Mouse (Mus musculus) kidney, embryonic 16.5 days (tissue): Measurements from ENCODE around the gene Rab11fip3. TPM values are rescaled to one million over a fixed set of nuclear protein-coding genes. Genes with fewer than 3 reads are reported as not detected.

ENCODE experiments used
- ATAC-seq: fragments of 200-750 bp; cut with Nextera tagmentation; 2 replicates; pipeline ENCODE4 v1.8.0; 2017; ENCODE audit warnings: moderate TSS enrichment; ENCODE audit not compliant: low FRiP score, low TSS enrichment
- H3K27ac ChIP-seq: fragments of 300-500 bp; sonication (generic); 2 replicates; pipeline ENCODE4 v1.5.1; 2014; ENCODE audit warnings: low read length
- H3K27me3 ChIP-seq: fragments of 300-500 bp; sonication (generic); 2 replicates; pipeline ENCODE4 v1.6.1; 2014; ENCODE audit warnings: low read length, control low read depth, mixed read lengths; ENCODE audit not compliant: insufficient read depth
- H3K36me3 ChIP-seq: fragments of 300-500 bp; sonication (generic); 2 replicates; pipeline ENCODE4 v1.6.1; 2014; ENCODE audit warnings: low read length, control low read depth, mixed read lengths; ENCODE audit not compliant: insufficient read depth
- H3K4me1 ChIP-seq: fragments of 300-500 bp; sonication (generic); 2 replicates; pipeline ENCODE4 v1.6.1; 2014; ENCODE audit warnings: low read length, control low read depth, mixed read lengths; ENCODE audit not compliant: insufficient read depth
- H3K4me2 ChIP-seq: fragments of 300-500 bp; sonication (generic); replicated peaks from 2 replicates; pipeline ENCODE4 v1.6.1; 2014; ENCODE audit warnings: low read depth, low read length
- H3K4me3 ChIP-seq: fragments of 300-500 bp; sonication (generic); 2 replicates; pipeline ENCODE4 v1.5.1; 2014; ENCODE audit warnings: mild to moderate bottlenecking, low read length
- H3K9ac ChIP-seq: fragments of 300-500 bp; sonication (generic); replicated peaks from 2 replicates; pipeline ENCODE4 v1.6.1; 2014; ENCODE audit warnings: low read length
- H3K9me3 ChIP-seq: fragments of 300-500 bp; sonication (generic); 2 replicates; pipeline ENCODE4 v1.6.1; 2016; ENCODE audit warnings: low read length, control low read depth
- WGBS: fragments of 180-500 bp; shearing (Covaris S2); extraction: QIAGEN DNeasy Blood & Tissue Kit; methylation state at CpG from one replicate; pipeline ENCODE4 v1.1.7; 2014; 5-methylcytosine and 5-hydroxymethylcytosine counted together
- polyA plus RNA-seq: library from polyadenylated mRNA; unstranded; fragments of >200 nt; fragmentation: Nextera tagmentation; extraction: Ambion mirVana; gene quantifications from 2 replicates; pipeline ENCODE4 v1.2.1, GENCODE M21; 2015

Gene Rab11fip3
- polyA plus RNA-seq, 1 experiment from 2014 or later, result 41.0 TPM

- H3K4me3 ChIP-seq, result no peak overlapping the region
- peaks cover 27% of the 10 kb centered on the region for H3K27me3 ChIP-seq
- ATAC-seq, result no peak
- H3K9me3 ChIP-seq, result no peaks in the 10 kb centered on the region
- H3K9ac ChIP-seq, result no peak overlapping the region
- 85% methylated on average over 4 of the region's 4 CpGs for WGBS
- peak overlapping the region; percentile 15; the same call in 1 of the 2 replicates for H3K27ac ChIP-seq
- no peak overlapping the region for H3K4me2 ChIP-seq
- H3K36me3 ChIP-seq, result no peaks in the 10 kb centered on the region
- H3K4me1 ChIP-seq, result peaks cover 14% of the 10 kb centered on the region
These were observed 121.8 kb downstream of the Rab11fip3 start for GRCm38 (mm10) chr17:25947576-25947975.

GRCm38 (mm10) chr17:25946891-25947290 lies 122.5 kb downstream of the Rab11fip3 start:
- H3K4me1 ChIP-seq, result peaks cover 9% of the 10 kb centered on the region
- H3K9ac ChIP-seq, result no peak overlapping the region
- H3K27ac ChIP-seq, result peak overlapping the region; percentile 87; the same call in 1 of the 2 replicates
- H3K4me3 ChIP-seq, result no peak overlapping the region
- no peaks in the 10 kb centered on the region for H3K36me3 ChIP-seq
- ATAC-seq, result no peak
- H3K9me3 ChIP-seq, result no peaks in the 10 kb centered on the region
- no peak overlapping the region for H3K4me2 ChIP-seq
- WGBS, result 81% methylated on average over 8 of the region's 8 CpGs
- peaks cover 20% of the 10 kb centered on the region for H3K27me3 ChIP-seq

GRCm38 (mm10) chr17:25946349-25946748 lies 123.0 kb downstream of the Rab11fip3 start:
- H3K4me1 ChIP-seq, result peaks cover 6% of the 10 kb centered on the region
- no peaks in the 10 kb centered on the region for H3K9me3 ChIP-seq
- H3K27me3 ChIP-seq, result peaks cover 14% of the 10 kb centered on the region
- WGBS, result 77% methylated on average over 7 of the region's 7 CpGs
- H3K4me2 ChIP-seq, result no peak overlapping the region
- no peaks in the 10 kb centered on the region for H3K36me3 ChIP-seq
- no peak overlapping the region for H3K9ac ChIP-seq
- ATAC-seq, result no peak
- peak overlapping the region; percentile 87 for H3K27ac ChIP-seq
- H3K4me3 ChIP-seq, result no peak overlapping the region

- Histone ChIP-seq H3K27ac (peak overlapping the region; percentile 87), H3K27me3 (peaks cover 7% of the 10 kb centered on the region), H3K9ac (0 out of 2 replicates have a peak overlapping the region, but pooled peaks have one; percentile 25), H3K9me3 (no peaks in the 10 kb centered on the region), H3K36me3 (no peaks in the 10 kb centered on the region), H3K4me1 (peaks cover 13% of the 10 kb centered on the region), H3K4me2 (no peak overlapping the region), H3K4me3 (no peak overlapping the region)
- 35% methylated on average over 9 of the region's 9 CpGs for WGBS
- ATAC-seq, result peak; percentile 85
These were observed 123.7 kb downstream of the Rab11fip3 start for GRCm38 (mm10) chr17:25945517-25946155.

- H3K9ac ChIP-seq, result 0 out of 2 replicates have a peak within 1 kb of the TSS, but pooled peaks have one; percentile 25
- no peaks in the 10 kb centered on the region for H3K9me3 ChIP-seq
- peaks cover 15% of the 10 kb centered on the region for H3K4me1 ChIP-seq
- WGBS, result 51% methylated on average over 6 of the region's 6 CpGs
- H3K27me3 ChIP-seq, result no peaks in the 10 kb centered on the region
- H3K4me2 ChIP-seq, result no peak within 1 kb of the TSS
- no peaks in the 10 kb centered on the region for H3K36me3 ChIP-seq
- H3K27ac ChIP-seq, result peak within 1 kb of the TSS; percentile 87
- no peak within 1 kb of the TSS for H3K4me3 ChIP-seq
- ATAC-seq, result no peak
These were observed 124.8 kb downstream of the Rab11fip3 start, which contains the start of the genes Pigq and Nhlrc4 for GRCm38 (mm10) chr17:25944366-25945163. Gene Pigq, minus strand, starts transcription at chr17:25944936. Gene Nhlrc4, minus strand, starts transcription at chr17:25944961.

- no peak overlapping the region for H3K4me3 ChIP-seq
- WGBS, result 80% methylated on average over 9 of the region's 9 CpGs
- no peaks in the 10 kb centered on the region for H3K9me3 ChIP-seq
- H3K4me2 ChIP-seq, result no peak overlapping the region
- ATAC-seq, result no peak
- no peaks in the 10 kb centered on the region for H3K27me3 ChIP-seq
- peaks cover 15% of the 10 kb centered on the region for H3K4me1 ChIP-seq
- no peak overlapping the region for H3K9ac ChIP-seq
- no peaks in the 10 kb centered on the region for H3K36me3 ChIP-seq
- H3K27ac ChIP-seq, result no peak overlapping the region
These were observed 125.6 kb downstream of the Rab11fip3 start for GRCm38 (mm10) chr17:25943769-25944168.

- H3K4me3 ChIP-seq, result no peak overlapping the region
- no peaks in the 10 kb centered on the region for H3K27me3 ChIP-seq
- H3K4me2 ChIP-seq, result no peak overlapping the region
- H3K9me3 ChIP-seq, result no peaks in the 10 kb centered on the region
- H3K36me3 ChIP-seq, result no peaks in the 10 kb centered on the region
- H3K27ac ChIP-seq, result no peak overlapping the region
- peaks cover 15% of the 10 kb centered on the region for H3K4me1 ChIP-seq
- WGBS, result 85% methylated on average over 3 of the region's 3 CpGs
- no peak overlapping the region for H3K9ac ChIP-seq
- no peak for ATAC-seq
These were observed 126.1 kb downstream of the Rab11fip3 start for GRCm38 (mm10) chr17:25943221-25943620.

GRCm38 (mm10) chr17:25942597-25943151 lies 126.7 kb downstream of the Rab11fip3 start:
- 78% methylated on average over 2 of the region's 2 CpGs for WGBS
- Histone ChIP-seq H3K9ac (no peak overlapping the region), H3K27ac (no peak overlapping the region), H3K4me3 (no peak overlapping the region), H3K4me1 (peaks cover 15% of the 10 kb centered on the region), H3K9me3 (no peaks in the 10 kb centered on the region), H3K36me3 (no peaks in the 10 kb centered on the region), H3K4me2 (no peak overlapping the region), H3K27me3 (no peaks in the 10 kb centered on the region)
- no peak for ATAC-seq

- Histone ChIP-seq H3K9me3 (no peaks in the 10 kb centered on the region), H3K4me3 (peak overlapping the region; percentile 93), H3K27me3 (no peaks in the 10 kb centered on the region), H3K27ac (peak overlapping the region; percentile 96), H3K9ac (peak overlapping the region; percentile 98), H3K4me1 (peaks cover 15% of the 10 kb centered on the region), H3K4me2 (peak overlapping the region; percentile 83), H3K36me3 (peaks cover 5% of the 10 kb centered on the region)
- peak; percentile 46; the same call in 1 of the 2 replicates for ATAC-seq
- 1% methylated on average over 54 of the region's 54 CpGs for WGBS
These were observed 127.7 kb downstream of the Rab11fip3 start for GRCm38 (mm10) chr17:25941511-25942241.
